Mouse (Mus musculus) embryonic facial prominence, embryonic 15.5 days (tissue): ENCODE measurements around the gene Rpp25l. TPM values are rescaled to one million over a fixed set of nuclear protein-coding genes. Genes with fewer than 3 reads are reported as not detected.
A peak's percentile ranks its signal among the peaks of the same experiment; 100 is the strongest.
"Not testable (repeated sequence)": the region's sequence is repeated elsewhere in the genome, so short reads cannot be mapped to it uniquely, and the experiment has no call there.

Source experiments
- ATAC-seq: fragments of 200-750 bp; cut with Nextera tagmentation; 2 replicates; pipeline ENCODE4 v1.8.0; 2017; ENCODE audit warnings: low read depth, moderate TSS enrichment; ENCODE audit not compliant: insufficient number of reproducible peaks, low FRiP score, low TSS enrichment
- H3K27ac ChIP-seq: fragments of 300-500 bp; sonication (generic); replicated peaks from 2 replicates; pipeline ENCODE4 v1.5.1; 2015; ENCODE audit warnings: mild to moderate bottlenecking, inconsistent platforms
- H3K27me3 ChIP-seq: fragments of 300-500 bp; sonication (generic); 2 replicates; pipeline ENCODE4 v1.6.1; 2015; ENCODE audit warnings: inconsistent platforms
- H3K36me3 ChIP-seq: fragments of 300-500 bp; sonication (generic); 2 replicates; pipeline ENCODE4 v1.6.1; 2015; ENCODE audit warnings: mild to moderate bottlenecking, inconsistent platforms
- H3K4me1 ChIP-seq: fragments of 300-500 bp; sonication (generic); 2 replicates; pipeline ENCODE4 v1.6.1; 2015; ENCODE audit warnings: inconsistent platforms
- H3K4me2 ChIP-seq: fragments of 300-500 bp; sonication (generic); replicated peaks from 2 replicates; pipeline ENCODE4 v1.6.1; 2015; ENCODE audit warnings: mild to moderate bottlenecking, inconsistent platforms
- H3K4me3 ChIP-seq: fragments of 300-500 bp; sonication (generic); replicated peaks from 2 replicates; pipeline ENCODE4 v1.5.1; 2015; ENCODE audit warnings: mild to moderate bottlenecking, inconsistent platforms
- H3K9ac ChIP-seq: fragments of 300-500 bp; sonication (generic); 2 replicates; pipeline ENCODE4 v1.6.1; 2015; ENCODE audit warnings: inconsistent platforms
- H3K9me3 ChIP-seq: fragments of 300-500 bp; sonication (generic); replicated peaks from 2 replicates; pipeline ENCODE4 v1.6.1; 2016; ENCODE audit warnings: inconsistent platforms
- whole genome bisulfite sequencing: fragments of 180-500 bp; shearing (Covaris S2); methylation state at CpG from one replicate; pipeline ENCODE4 v1.1.7; 2015; 5-methylcytosine and 5-hydroxymethylcytosine counted together
- polyA plus RNA-seq: library from polyadenylated mRNA; unstranded; fragments of >200 nt; fragmentation: Nextera tagmentation; extraction: Ambion mirVana; gene quantifications from 2 replicates; pipeline ENCODE4 v1.2.1, GENCODE M21; 2015

Rpp25l gene
- polyA plus RNA-seq, 1 experiment from 2014 or later = 70.0 TPM

DNA sequence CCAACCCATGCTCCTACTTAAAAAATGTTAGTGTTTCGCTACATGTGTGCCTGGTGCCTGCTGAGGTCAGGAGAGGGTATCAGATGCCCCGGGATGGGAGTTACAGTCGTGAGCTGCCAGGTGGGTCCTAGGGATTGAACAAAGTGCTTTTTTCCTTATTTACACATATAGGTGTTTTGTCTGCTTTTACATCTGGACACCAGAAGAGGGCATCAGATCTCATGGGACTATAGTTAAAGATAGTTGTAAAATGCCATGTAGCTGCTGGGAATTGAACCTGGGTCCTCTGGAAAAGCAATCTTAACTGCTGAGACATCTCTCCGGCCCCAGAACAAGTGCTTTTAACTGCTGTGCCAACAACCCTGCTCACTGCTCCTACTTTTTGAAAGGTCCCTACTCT lies 3.1 kb downstream of the Rpp25l start:
- no peak overlapping the region for H3K9ac ChIP-seq
- H3K27ac ChIP-seq = no peak overlapping the region
- no peak overlapping the region for H3K4me2 ChIP-seq
- no peak overlapping the region for H3K4me3 ChIP-seq
- peaks cover 9% of the 10 kb centered on the region; the same call in 1 of the 2 replicates for H3K27me3 ChIP-seq
- ATAC-seq = no peak
- 66% methylated on average over 4 of the region's 4 CpGs for WGBS
- H3K36me3 ChIP-seq = no peaks in the 10 kb centered on the region
- no peaks in the 10 kb centered on the region for H3K9me3 ChIP-seq
- H3K4me1 ChIP-seq = peaks cover 58% of the 10 kb centered on the region

DNA sequence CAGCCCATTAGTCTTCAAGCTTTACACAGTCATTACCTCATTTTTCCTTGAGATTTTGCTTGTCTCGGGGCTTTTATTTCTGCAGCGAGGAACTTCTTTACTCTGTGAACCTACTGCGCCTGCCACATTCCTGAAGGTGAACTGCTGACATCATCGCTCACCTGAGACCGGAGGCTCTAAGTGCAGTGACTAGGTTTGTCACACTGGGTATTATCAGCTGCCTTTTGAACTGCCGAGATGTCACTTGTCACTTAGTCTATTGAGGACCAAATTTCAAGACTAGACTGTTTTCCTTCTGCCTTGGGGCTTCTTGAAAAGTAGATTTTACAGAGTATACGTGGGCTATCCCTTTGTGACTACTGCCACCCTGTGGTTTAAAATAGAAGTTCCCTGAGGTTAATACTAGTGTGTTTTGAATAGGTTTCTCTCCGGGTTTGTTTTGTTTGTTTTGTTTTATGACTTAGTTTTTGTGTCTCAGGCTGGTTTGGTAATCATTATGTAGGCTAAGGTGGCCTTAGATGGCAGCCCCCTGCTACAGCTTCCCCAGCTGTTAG lies 5.1 kb downstream of the Rpp25l start:
- 29% methylated on average over 8 of the region's 8 CpGs for WGBS
- Histone ChIP-seq H3K27me3 (peaks cover 10% of the 10 kb centered on the region; the same call in 1 of the 2 replicates), H3K9ac (no peak overlapping the region), H3K27ac (no peak overlapping the region), H3K4me3 (no peak overlapping the region), H3K36me3 (no peaks in the 10 kb centered on the region), H3K4me2 (no peak overlapping the region), H3K9me3 (no peaks in the 10 kb centered on the region), H3K4me1 (peaks cover 60% of the 10 kb centered on the region)
- ATAC-seq = no peak

DNA sequence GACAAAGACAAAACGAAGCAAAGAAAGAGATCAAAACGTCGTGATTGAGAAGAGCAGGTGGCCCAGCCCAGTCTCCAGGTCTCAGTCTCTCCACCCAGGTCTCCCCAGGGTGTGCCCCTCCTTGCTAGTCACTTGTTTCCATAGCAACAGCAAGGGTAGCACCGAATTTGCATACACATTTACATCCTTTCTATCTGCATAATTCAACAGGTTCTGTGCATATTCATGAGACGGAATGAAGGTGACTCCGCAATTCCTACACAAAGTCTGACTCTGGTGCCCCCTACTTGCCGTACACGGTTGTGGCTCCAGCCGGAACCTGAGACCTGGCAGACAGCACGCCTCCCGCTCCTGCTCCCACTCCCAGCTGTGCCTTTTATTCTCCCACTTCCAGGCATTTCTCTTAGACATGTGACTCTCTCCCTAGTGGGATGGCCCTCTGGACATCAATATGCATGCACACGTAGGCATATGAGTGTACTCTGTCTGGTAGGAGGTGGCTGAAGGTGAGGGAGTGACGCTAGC lies 6.3 kb downstream of the Rpp25l start:
- Histone ChIP-seq H3K36me3 (no peaks in the 10 kb centered on the region), H3K9me3 (no peaks in the 10 kb centered on the region), H3K4me1 (peaks cover 51% of the 10 kb centered on the region), H3K4me3 (no peak overlapping the region), H3K4me2 (peak overlapping the region; percentile 1; the same call in 1 of the 2 replicates), H3K27me3 (peaks cover 10% of the 10 kb centered on the region; the same call in 1 of the 2 replicates), H3K27ac (no peak overlapping the region), H3K9ac (no peak overlapping the region)
- ATAC-seq = peak; percentile 36
- WGBS = 4% methylated on average over 13 of the region's 13 CpGs

DNA sequence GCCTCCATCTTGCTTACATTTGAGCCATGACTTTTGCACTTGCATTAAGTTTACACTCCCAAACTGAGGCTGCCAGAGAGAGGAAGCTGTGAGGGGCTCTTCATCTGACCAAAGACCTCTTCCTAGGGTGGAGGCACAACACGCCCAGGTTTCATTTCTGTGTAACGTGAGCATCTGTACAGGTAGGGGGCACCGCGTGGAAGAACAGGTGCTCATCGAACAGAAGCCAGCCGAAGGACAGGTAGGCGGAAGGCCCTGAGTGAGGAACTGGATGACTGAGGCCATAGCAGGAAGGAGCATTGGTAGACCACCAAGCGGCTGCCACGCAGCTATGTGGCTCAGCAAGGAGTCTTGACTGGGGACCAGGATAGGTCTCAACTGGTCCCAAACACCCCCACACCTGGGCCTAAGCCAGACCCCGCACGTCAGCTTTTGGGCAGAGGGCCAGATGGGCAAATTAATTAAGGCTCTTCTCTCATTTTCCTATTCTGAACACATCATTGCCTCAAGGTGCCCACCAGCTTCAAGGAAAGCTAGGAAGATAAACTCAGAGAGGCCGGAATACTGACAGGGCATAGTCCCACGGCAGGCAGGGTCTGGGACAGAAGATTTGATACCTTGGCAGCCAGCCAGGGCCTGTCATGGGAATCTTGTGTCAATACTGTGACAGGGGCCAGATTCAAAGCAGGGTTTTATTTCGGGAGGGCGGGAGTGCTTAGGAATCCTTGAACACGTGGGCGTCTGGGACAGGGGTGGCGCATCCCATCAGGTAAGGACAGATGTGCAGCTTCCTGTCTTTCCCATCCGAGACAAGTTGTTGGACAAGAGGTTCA lies 7.2 kb downstream of the Rpp25l start:
- Histone ChIP-seq H3K4me3 (no peak overlapping the region), H3K27me3 (peaks cover 10% of the 10 kb centered on the region; the same call in 1 of the 2 replicates), H3K9ac (no peak overlapping the region), H3K9me3 (no peaks in the 10 kb centered on the region), H3K4me2 (0 out of 2 replicates have a peak overlapping the region, but pooled peaks have one; percentile 1), H3K4me1 (peaks cover 42% of the 10 kb centered on the region), H3K36me3 (no peaks in the 10 kb centered on the region), H3K27ac (peak overlapping the region; percentile 44; the same call in 1 of the 2 replicates)
- 44% methylated on average over 19 of the region's 19 CpGs for WGBS
- ATAC-seq = no peak

DNA sequence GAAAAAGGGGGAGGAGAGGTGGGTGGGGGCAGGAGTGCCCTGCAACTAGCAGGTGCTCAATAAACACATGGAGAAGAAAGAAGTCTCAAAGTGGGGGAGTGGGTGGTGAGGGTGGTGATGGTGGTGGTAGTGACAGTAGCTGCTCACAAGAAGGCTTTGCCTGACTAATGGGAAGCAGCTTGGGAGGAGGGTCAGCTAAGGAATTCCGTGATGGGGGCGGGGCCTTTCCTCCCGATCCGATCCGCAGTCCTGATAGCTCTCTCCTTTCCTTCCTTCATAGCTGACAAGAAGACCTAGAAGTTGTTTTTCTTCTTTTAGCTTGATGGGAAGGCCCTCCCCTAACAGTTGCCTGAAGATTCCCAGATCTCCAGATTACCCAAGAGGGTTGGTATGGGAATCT lies 8.7 kb downstream of the Rpp25l start:
- Histone ChIP-seq H3K9ac (no peak overlapping the region), H3K4me1 (peaks cover 42% of the 10 kb centered on the region), H3K4me3 (no peak overlapping the region), H3K27me3 (peaks cover 10% of the 10 kb centered on the region; the same call in 1 of the 2 replicates), H3K36me3 (no peaks in the 10 kb centered on the region), H3K27ac (0 out of 2 replicates have a peak overlapping the region, but pooled peaks have one; percentile 12), H3K9me3 (no peaks in the 10 kb centered on the region), H3K4me2 (no peak overlapping the region)
- 4% methylated on average over 5 of the region's 5 CpGs for WGBS
- no peak for ATAC-seq

DNA sequence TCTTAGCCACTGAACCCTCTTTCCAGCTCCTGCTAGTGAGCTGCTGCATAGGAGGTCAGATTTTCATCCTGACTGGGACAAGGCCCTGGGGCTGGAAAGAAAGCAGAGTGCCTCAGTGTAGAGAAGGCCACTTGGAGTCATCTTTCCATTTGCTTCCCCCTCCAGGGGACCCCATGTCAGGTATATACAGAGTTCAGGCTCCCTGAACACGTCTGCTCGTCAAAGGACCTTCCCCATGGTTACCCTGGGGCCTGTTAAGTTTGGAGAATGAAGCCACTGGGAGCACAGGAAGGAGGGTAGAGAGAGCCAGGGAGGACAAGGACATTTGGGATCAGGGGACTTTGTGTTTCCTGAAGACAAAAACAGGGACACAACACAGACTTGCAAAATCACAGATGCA lies 11.1 kb downstream of the Rpp25l start:
- H3K27ac ChIP-seq, H3K36me3 ChIP-seq, H3K9ac ChIP-seq, H3K9me3 ChIP-seq, ATAC-seq, H3K4me3 ChIP-seq, H3K4me2 ChIP-seq, H3K27me3 ChIP-seq: not testable (repeated sequence)
- 49% methylated on average over 2 of the region's 2 CpGs for WGBS
- H3K4me1 ChIP-seq = peaks cover 32% of the 10 kb centered on the region

DNA sequence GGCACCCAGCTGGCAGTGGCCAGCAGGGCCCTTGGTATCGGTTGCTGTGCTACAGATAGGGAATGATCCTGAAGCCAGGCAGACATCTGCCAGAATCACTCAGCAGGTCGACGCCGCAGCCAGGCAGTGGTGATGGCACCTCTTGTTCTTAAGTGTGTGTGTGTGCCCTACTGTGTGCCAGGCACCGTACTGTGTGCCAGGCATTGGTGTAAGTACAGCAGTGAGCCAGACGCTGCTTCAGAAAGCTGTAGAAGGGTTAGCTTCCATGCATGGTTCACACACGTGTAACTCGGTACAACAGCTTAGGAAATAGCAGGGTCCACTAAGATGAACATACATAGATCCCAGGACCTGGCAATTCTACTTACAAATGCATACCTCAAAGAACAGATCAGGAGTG lies 13.1 kb downstream of the Rpp25l start:
- H3K27me3 ChIP-seq, H3K9me3 ChIP-seq, H3K4me2 ChIP-seq, ATAC-seq, H3K36me3 ChIP-seq, H3K9ac ChIP-seq, H3K4me3 ChIP-seq, H3K27ac ChIP-seq: not testable (repeated sequence)
- H3K4me1 ChIP-seq = peaks cover 13% of the 10 kb centered on the region
- 100% methylated on average over 2 of the region's 8 CpGs for WGBS

DNA sequence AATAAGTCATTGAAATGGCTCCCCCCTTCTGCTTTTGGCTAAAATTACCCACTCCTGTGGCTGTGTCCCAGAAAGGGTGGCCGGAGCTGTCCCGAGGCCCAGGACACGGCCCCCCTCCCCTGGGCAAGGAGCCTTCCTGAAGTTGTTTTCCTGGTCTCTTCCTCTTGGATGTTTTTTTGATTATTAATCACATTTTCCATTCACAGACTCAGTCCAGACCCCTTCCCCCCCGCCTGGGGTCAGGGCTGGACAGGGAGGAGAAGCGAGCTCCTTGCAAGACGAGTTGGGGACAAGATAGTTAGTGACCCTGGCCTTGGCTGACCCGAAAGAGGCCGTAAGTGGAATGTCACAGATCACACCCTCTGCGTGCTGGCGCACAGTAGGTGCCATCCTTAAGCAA lies 13.6 kb downstream of the Rpp25l start, which contains the start of gene Il11ra1:
TSS of gene Il11ra1 (plus strand) at position 207 of the 400 bp plus-strand sequence.
- not testable (repeated sequence) for H3K9ac ChIP-seq, ATAC-seq, H3K27me3 ChIP-seq, H3K36me3 ChIP-seq, H3K4me1 ChIP-seq, H3K27ac ChIP-seq, H3K4me3 ChIP-seq, H3K9me3 ChIP-seq
- 0 out of 2 replicates have a peak within 1 kb of the TSS, but pooled peaks have one; percentile 10 for H3K4me2 ChIP-seq
- WGBS = 78% methylated on average over 9 of the region's 10 CpGs

DNA sequence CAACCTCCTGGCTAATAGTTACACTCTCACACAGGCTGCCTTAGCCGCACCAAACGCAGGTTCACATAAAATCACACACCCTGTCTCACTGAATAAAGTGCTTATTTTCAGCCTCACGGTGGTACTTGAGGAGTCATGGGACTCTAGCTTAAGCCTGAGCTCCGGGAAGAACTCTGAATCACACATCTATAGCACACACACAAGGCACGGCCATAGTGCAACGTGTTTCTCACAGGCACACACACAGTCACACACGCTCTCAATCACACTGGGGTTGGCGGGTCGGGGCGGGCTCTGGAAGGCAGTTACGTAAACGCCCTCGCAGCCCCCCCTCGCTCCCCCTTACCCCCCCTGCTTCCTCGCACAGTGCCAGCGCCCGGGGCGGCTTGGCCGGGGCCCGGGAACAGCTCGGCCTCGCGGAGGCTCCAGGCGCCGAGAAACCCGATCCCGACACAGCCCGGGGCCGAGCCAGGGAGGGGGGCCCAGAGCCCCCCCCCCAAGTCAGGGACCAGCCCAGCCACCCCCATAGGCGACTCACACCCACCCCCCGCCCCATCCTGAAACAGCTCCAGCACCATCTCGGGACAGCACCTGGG lies 14.8 kb downstream of the Rpp25l start:
- H3K27me3 ChIP-seq, H3K9me3 ChIP-seq, ATAC-seq, H3K4me1 ChIP-seq, H3K4me3 ChIP-seq, H3K36me3 ChIP-seq, H3K27ac ChIP-seq, H3K9ac ChIP-seq: not testable (repeated sequence)
- WGBS = 5% methylated on average over 25 of the region's 32 CpGs
- 0 out of 2 replicates have a peak overlapping the region, but pooled peaks have one; percentile 10 for H3K4me2 ChIP-seq

DNA sequence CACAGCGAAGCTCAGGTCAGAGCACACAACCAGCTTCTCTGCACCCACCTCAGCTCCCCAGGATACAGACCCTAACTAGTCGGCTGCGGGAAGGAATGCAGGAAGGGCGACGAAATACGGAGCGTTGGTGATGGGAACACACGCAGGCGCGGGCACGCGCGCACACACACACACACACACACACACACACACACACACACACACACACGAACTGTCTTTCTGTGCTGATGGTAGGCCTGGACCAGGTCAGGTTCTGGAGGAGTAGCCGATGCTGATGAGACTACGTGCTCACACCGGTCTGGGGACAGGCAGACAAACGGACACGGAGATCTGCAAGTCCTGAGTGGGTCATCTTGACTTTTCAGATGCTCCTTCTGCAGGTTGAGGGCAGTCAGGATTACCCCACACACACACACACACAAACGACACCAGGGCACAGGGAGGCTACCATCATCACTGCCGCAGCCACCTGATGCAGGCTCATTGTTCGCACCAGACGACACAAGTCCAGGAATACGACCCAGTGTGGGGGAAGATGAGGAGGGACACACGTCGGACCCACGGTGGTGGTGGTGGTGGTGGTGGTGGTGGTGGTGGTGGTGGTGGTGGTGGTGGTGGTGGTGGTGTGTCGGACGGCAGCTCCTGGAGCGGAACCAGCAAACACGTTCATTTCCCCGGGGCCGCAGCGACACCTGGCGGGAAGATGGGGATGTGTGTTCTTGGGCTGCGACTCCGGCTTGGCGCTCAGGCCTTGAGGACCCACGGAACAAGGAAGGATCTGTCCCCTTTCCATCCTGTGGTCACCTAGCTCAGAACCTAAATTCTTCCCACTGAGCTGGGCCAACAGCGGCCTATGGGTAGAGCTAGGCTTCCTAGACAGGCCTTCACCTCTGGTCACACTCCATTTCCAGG lies 16.1 kb downstream of the Rpp25l start, which contains the start of gene Cntfr:
TSS of gene Cntfr (minus strand) at position 160 of the 912 bp plus-strand sequence.
- not testable (repeated sequence) for H3K4me1 ChIP-seq, H3K4me3 ChIP-seq, ATAC-seq, H3K27ac ChIP-seq, H3K9ac ChIP-seq, H3K27me3 ChIP-seq, H3K36me3 ChIP-seq, H3K9me3 ChIP-seq
- peak within 1 kb of the TSS; percentile 37; the same call in 1 of the 2 replicates for H3K4me2 ChIP-seq
- 14% methylated on average over 29 of the region's 40 CpGs for WGBS
